Mouse (Mus musculus): ENCODE measurements around the gene Fam122a. TPM values are rescaled to one million over a fixed set of nuclear protein-coding genes. Genes with fewer than 3 reads are reported as not detected.

The Fam122a gene
- polyA plus RNA-seq, 1 experiment from 2014 or later, result 43.5 TPM

DNA sequence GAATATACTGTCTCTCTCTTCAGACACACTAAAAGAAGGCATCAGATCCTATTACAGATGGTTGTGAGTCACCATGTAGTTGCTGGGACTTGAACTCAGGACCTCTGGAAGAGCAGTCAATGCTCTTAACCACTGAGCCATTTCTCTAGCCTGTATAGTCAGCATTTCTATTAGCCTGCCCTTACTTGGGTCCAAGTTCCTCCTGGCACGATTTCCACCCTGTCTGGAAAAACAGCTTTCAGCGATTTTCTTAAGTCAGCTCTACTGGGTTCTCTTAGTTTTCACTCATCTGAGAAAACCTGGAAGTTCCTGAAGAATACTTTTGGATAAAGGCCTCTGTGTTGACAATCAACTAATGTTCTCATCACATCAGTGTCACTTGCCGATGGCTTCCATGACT is 22.1 kb upstream of the Fam122a start:
- ATAC-seq (replicated peaks; ENCODE audit: insufficient number of reproducible peaks, low FRiP score, low TSS enrichment), result no peak
- WGBS (ENCODE audit: insufficient replicate concordance), result 86% methylated on average over 3 of the region's 3 CpGs
- Histone ChIP-seq H3K9ac (ENCODE audit: low read depth, low read length) (no peak overlapping the region), H3K9me3 (replicated peaks; ENCODE audit: control insufficient read depth, low read length) (no peaks in the 10 kb centered on the region), H3K27ac (ENCODE audit: low read depth, low read length) (no peak overlapping the region), H3K4me3 (ENCODE audit: low read depth, low read length) (no peak overlapping the region), H3K4me1 (ENCODE audit: control insufficient read depth, insufficient read depth, low read length) (peaks cover 6% of the 10 kb centered on the region), H3K4me2 (no peak overlapping the region), H3K36me3 (ENCODE audit: control insufficient read depth, insufficient read depth, low read length) (no peaks in the 10 kb centered on the region), H3K27me3 (ENCODE audit: control insufficient read depth, insufficient read depth, low read length) (no peaks in the 10 kb centered on the region)

DNA sequence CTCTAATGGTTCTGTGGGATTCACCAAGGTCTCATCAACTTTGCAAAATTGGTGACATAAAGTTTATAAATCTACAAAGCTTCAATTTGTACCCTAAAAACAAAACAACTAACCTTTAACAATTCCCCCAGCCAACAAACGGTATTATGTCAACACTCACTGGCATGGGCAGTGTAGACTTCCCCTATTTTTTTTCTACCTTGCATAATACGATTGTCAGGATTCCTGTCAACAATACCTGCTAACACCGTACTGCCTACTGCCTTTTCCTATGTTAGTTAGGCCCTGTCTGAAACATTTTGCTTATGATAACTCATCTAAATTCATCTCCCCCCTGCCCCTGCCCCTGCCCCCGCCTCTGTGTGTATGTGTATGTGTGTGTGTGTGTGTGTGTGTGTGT is 16.7 kb upstream of the Fam122a start:
- no peaks in the 10 kb centered on the region for H3K36me3 ChIP-seq (ENCODE audit: control insufficient read depth, insufficient read depth, low read length)
- WGBS (ENCODE audit: insufficient replicate concordance), result 80% methylated on average over 4 of the region's 4 CpGs
- no peaks in the 10 kb centered on the region for H3K9me3 ChIP-seq (replicated peaks; ENCODE audit: control insufficient read depth, low read length)
- peaks cover 11% of the 10 kb centered on the region for H3K4me1 ChIP-seq (ENCODE audit: control insufficient read depth, insufficient read depth, low read length)
- H3K4me2 ChIP-seq, result no peak overlapping the region
- no peak overlapping the region for H3K4me3 ChIP-seq (ENCODE audit: low read depth, low read length)
- ATAC-seq (replicated peaks; ENCODE audit: insufficient number of reproducible peaks, low FRiP score, low TSS enrichment), result no peak
- no peak overlapping the region for H3K27ac ChIP-seq (ENCODE audit: low read depth, low read length)
- no peaks in the 10 kb centered on the region for H3K27me3 ChIP-seq (ENCODE audit: control insufficient read depth, insufficient read depth, low read length)
- no peak overlapping the region for H3K9ac ChIP-seq (ENCODE audit: low read depth, low read length)

DNA sequence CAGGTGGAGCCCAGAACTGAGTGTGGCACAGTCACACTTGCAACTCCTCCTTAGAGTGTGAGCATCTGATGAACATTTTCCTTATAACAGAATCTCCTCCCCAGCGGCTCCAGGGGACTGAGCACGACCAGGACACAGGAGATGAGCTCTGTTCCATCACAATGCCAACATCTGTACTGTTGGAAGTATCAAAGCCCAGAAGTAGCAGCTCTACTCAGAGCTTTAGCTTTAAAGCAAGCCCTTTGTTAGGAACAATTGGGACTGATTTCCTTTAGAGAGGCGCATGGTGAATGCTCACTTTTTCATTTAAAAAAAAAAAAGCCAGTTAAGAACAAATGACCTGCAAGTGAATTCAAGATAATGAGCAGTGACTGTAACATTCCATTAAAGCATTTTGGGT is 14.7 kb upstream of the Fam122a start:
- H3K36me3 ChIP-seq (ENCODE audit: control insufficient read depth, insufficient read depth, low read length), result no peaks in the 10 kb centered on the region
- H3K27ac ChIP-seq (ENCODE audit: low read depth, low read length), result no peak overlapping the region
- 71% methylated on average over 3 of the region's 3 CpGs for WGBS (ENCODE audit: insufficient replicate concordance)
- ATAC-seq (replicated peaks; ENCODE audit: insufficient number of reproducible peaks, low FRiP score, low TSS enrichment), result no peak
- no peaks in the 10 kb centered on the region for H3K27me3 ChIP-seq (ENCODE audit: control insufficient read depth, insufficient read depth, low read length)
- H3K9ac ChIP-seq (ENCODE audit: low read depth, low read length), result no peak overlapping the region
- H3K4me3 ChIP-seq (ENCODE audit: low read depth, low read length), result no peak overlapping the region
- H3K9me3 ChIP-seq (replicated peaks; ENCODE audit: control insufficient read depth, low read length), result no peaks in the 10 kb centered on the region
- peaks cover 14% of the 10 kb centered on the region for H3K4me1 ChIP-seq (ENCODE audit: control insufficient read depth, insufficient read depth, low read length)
- H3K4me2 ChIP-seq, result no peak overlapping the region

DNA sequence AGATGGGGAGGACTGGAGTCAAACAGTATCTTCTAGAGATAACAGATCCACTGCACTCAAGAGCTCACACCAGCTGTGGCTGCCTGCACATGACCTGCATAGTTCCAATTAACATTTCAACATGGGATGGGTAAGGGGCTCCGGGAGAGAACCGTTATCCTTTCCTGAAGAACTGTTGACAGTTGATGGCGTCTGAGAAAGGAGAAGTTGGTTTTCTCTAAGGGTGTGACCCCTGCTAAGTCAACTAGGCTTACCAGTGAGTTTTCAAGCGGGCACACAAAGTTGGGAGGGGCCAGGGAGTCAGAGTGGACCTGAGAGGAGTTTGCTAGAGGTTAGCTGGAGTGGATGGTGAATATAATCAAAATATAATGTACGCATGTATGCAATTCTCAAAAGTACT is 13.1 kb upstream of the Fam122a start:
- Histone ChIP-seq H3K9ac (ENCODE audit: low read depth, low read length) (no peak overlapping the region), H3K27me3 (ENCODE audit: control insufficient read depth, insufficient read depth, low read length) (no peaks in the 10 kb centered on the region), H3K9me3 (replicated peaks; ENCODE audit: control insufficient read depth, low read length) (no peaks in the 10 kb centered on the region), H3K36me3 (ENCODE audit: control insufficient read depth, insufficient read depth, low read length) (no peaks in the 10 kb centered on the region), H3K4me3 (ENCODE audit: low read depth, low read length) (no peak overlapping the region), H3K27ac (ENCODE audit: low read depth, low read length) (no peak overlapping the region), H3K4me1 (ENCODE audit: control insufficient read depth, insufficient read depth, low read length) (peaks cover 8% of the 10 kb centered on the region; the same call in 1 of the 2 replicates), H3K4me2 (no peak overlapping the region; the same call in 1 of the 2 replicates)
- ATAC-seq (replicated peaks; ENCODE audit: insufficient number of reproducible peaks, low FRiP score, low TSS enrichment), result no peak
- 38% methylated on average over 5 of the region's 5 CpGs for WGBS (ENCODE audit: insufficient replicate concordance)

DNA sequence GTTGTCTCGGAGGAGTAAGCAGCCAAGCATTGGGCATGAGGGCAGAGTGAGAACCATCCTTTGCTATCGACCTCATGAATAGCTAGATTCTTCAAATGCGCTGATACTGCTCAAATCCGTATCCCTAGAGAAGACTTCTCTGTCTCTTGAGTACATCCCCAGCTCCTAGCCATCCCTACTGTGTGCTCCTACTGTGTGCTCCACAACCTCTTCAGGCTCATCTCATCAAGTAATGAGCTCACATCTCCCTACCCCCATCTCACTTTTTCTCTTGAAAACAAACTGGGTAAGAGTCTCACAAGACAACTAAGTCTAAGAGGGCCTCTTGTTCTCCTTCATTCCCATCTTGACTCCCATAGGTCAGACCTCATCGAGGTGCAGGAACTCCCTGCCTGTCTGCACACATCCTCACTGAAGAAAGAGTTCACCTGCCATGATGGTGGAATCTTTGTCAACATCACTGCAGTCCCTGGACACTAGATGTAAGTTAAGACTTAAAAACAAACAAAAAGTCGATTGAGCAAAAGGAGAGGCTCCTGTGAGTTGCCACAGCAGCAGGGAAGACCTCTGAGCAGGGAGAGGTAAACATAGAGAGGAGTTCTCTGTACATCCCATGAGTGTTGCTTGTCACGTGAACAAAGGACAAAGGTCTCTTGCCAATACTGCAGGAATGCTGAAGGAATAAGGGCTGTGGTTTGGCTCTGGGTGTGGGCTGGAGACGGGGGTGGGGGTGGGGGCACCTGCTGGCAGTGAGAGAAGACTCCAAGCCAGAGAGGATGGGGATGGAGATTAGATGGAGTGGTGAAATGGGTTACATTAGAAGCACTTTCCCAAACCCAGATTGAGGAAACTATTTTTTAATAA is 9.5 kb upstream of the Fam122a start:
- Histone ChIP-seq H3K27ac (ENCODE audit: low read depth, low read length) (no peak overlapping the region), H3K9me3 (replicated peaks; ENCODE audit: control insufficient read depth, low read length) (no peaks in the 10 kb centered on the region), H3K36me3 (ENCODE audit: control insufficient read depth, insufficient read depth, low read length) (no peaks in the 10 kb centered on the region), H3K9ac (ENCODE audit: low read depth, low read length) (no peak overlapping the region), H3K27me3 (ENCODE audit: control insufficient read depth, insufficient read depth, low read length) (no peaks in the 10 kb centered on the region), H3K4me3 (ENCODE audit: low read depth, low read length) (no peak overlapping the region), H3K4me2 (no peak overlapping the region), H3K4me1 (ENCODE audit: control insufficient read depth, insufficient read depth, low read length) (peaks cover 8% of the 10 kb centered on the region; the same call in 1 of the 2 replicates)
- WGBS (ENCODE audit: insufficient replicate concordance), result 80% methylated on average over 8 of the region's 8 CpGs
- ATAC-seq (replicated peaks; ENCODE audit: insufficient number of reproducible peaks, low FRiP score, low TSS enrichment), result no peak

DNA sequence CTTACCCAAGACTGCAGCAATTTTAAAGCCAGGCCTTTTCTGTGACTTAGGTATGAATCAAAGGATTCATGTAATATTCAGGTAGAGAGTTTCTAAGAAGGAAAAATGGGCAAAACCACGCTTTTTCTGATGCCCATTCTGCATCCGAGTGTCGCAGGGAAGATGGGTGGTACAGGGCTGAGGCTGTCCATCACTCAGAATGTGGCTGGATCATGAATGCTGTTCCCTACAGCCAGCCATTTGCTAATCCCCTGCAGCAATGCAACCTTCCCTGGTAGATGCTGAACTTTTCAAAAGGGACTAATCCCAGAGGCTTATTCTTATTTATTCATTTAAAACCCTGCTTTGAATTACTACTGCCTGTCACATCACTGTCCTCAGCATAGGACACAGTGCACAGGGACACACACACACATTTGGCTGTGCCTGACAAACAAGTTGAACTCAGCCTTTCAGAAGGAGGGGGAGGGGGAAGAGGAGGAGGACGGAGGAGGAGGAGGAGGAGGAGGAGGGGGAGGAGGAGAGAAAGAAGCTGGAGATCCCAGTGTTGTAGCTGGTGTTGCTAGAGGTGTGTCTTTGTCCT is 7.5 kb upstream of the Fam122a start:
- Histone ChIP-seq H3K27me3 (ENCODE audit: control insufficient read depth, insufficient read depth, low read length) (no peaks in the 10 kb centered on the region), H3K9ac (ENCODE audit: low read depth, low read length) (no peak overlapping the region), H3K27ac (ENCODE audit: low read depth, low read length) (no peak overlapping the region), H3K4me3 (ENCODE audit: low read depth, low read length) (no peak overlapping the region), H3K9me3 (replicated peaks; ENCODE audit: control insufficient read depth, low read length) (no peaks in the 10 kb centered on the region), H3K4me1 (ENCODE audit: control insufficient read depth, insufficient read depth, low read length) (peaks cover 5% of the 10 kb centered on the region; the same call in 1 of the 2 replicates), H3K36me3 (ENCODE audit: control insufficient read depth, insufficient read depth, low read length) (no peaks in the 10 kb centered on the region), H3K4me2 (no peak overlapping the region)
- 83% methylated on average over 3 of the region's 4 CpGs for WGBS (ENCODE audit: insufficient replicate concordance)
- no peak for ATAC-seq (replicated peaks; ENCODE audit: insufficient number of reproducible peaks, low FRiP score, low TSS enrichment)

DNA sequence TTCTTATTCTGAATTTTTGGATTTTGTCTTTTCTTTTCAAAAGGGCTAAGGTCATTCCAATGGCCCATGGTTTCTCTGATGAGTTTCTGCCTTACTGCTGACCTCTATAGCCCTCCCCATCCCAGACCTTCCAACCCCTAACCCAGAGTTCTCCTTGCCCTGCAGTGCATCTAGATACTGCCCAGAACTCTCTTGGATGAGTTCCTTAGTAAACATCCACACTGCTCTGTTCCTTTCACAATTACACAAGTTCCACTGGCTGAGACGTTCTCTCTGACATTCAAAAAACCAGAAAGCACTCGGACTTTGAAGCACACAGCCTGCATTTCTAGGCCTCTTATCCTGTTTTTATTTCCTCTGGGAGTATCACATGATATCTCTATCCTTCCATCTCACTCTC is 3.8 kb upstream of the Fam122a start:
- Histone ChIP-seq H3K4me3 (ENCODE audit: low read depth, low read length) (no peak overlapping the region), H3K9ac (ENCODE audit: low read depth, low read length) (no peak overlapping the region), H3K9me3 (replicated peaks; ENCODE audit: control insufficient read depth, low read length) (no peaks in the 10 kb centered on the region), H3K36me3 (ENCODE audit: control insufficient read depth, insufficient read depth, low read length) (no peaks in the 10 kb centered on the region), H3K27me3 (ENCODE audit: control insufficient read depth, insufficient read depth, low read length) (no peaks in the 10 kb centered on the region), H3K4me2 (no peak overlapping the region), H3K4me1 (ENCODE audit: control insufficient read depth, insufficient read depth, low read length) (0 out of 2 replicates have a peak, but pooled peaks cover 4% of the 10 kb centered on the region), H3K27ac (ENCODE audit: low read depth, low read length) (no peak overlapping the region)
- ATAC-seq (replicated peaks; ENCODE audit: insufficient number of reproducible peaks, low FRiP score, low TSS enrichment), result no peak
- WGBS (ENCODE audit: insufficient replicate concordance), result 56% methylated on average over 2 of the region's 2 CpGs

DNA sequence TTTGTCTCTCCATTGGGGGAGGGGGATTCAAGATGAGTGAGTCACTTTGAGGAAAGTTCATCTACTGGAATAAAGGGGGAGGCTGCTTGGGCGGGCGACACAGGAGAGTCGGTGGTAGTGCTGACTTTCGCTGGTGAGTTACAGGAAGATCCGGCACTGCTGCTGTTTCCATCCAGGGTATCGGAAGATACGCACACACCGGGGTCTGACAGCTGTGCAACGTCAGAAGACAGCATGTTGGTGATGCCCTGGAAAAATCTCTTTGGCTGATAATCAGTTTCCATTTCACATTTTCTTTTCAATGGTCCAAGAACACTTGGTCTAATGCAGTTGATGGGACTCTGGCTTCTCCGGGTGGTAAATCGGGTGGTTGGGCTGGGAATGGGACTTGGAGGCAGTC is 695 bp downstream of the Fam122a start:
- H3K27me3 ChIP-seq (ENCODE audit: control insufficient read depth, insufficient read depth, low read length), result no peaks in the 10 kb centered on the region
- H3K4me2 ChIP-seq, result peak overlapping the region; percentile 91
- ATAC-seq (replicated peaks; ENCODE audit: insufficient number of reproducible peaks, low FRiP score, low TSS enrichment), result no peak
- WGBS (ENCODE audit: insufficient replicate concordance), result under 1% methylated on average over 11 of the region's 11 CpGs
- H3K4me3 ChIP-seq (ENCODE audit: low read depth, low read length), result peak overlapping the region; percentile 50
- peak overlapping the region; percentile 95 for H3K27ac ChIP-seq (ENCODE audit: low read depth, low read length)
- no peaks in the 10 kb centered on the region; the same call in 1 of the 2 replicates for H3K36me3 ChIP-seq (ENCODE audit: control insufficient read depth, insufficient read depth, low read length)
- H3K4me1 ChIP-seq (ENCODE audit: control insufficient read depth, insufficient read depth, low read length), result peaks cover 14% of the 10 kb centered on the region
- H3K9ac ChIP-seq (ENCODE audit: low read depth, low read length), result peak overlapping the region; percentile 90
- no peaks in the 10 kb centered on the region for H3K9me3 ChIP-seq (replicated peaks; ENCODE audit: control insufficient read depth, low read length)

Data from heart, embryonic 11.5 days (tissue).